Mouse (Mus musculus) lung, adult 18-20 months (tissue): ENCODE data around the gene Txn1.
A peak's percentile ranks its signal among the peaks of the same experiment; 100 is the strongest.

Experiments
- DNase-seq, 2 experiments: peaks; one replicate each; pipeline ENCODE4 v3.0.0; 2022; ENCODE audit warnings: mixed read lengths in 2 of 2

Txn1 gene

GRCm38 (mm10) chr4:57937292-57937691, 18.9 kb downstream of the Txn1 start:
- no peak for DNase-seq

DNA sequence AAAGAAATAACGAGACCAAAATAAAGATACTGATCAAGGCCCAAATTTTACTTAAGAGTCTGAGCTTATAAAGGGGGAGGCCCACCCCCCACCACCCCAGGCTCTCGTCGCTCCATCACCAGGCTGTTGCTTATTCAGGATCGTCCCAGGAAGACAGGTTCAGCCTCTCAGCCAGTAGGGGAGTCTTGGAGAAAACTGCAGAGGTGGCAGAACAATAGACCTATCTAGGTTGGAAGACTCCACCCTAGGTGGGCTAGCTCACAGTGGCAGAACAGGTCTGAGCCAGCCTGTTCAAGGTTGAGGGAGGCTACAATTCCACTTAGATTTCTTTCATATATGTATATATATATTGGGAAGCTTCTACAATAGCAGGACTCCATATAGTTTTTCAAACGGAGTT, 22.0 kb downstream of the Txn1 start:
- DNase-seq: no peak

DNA sequence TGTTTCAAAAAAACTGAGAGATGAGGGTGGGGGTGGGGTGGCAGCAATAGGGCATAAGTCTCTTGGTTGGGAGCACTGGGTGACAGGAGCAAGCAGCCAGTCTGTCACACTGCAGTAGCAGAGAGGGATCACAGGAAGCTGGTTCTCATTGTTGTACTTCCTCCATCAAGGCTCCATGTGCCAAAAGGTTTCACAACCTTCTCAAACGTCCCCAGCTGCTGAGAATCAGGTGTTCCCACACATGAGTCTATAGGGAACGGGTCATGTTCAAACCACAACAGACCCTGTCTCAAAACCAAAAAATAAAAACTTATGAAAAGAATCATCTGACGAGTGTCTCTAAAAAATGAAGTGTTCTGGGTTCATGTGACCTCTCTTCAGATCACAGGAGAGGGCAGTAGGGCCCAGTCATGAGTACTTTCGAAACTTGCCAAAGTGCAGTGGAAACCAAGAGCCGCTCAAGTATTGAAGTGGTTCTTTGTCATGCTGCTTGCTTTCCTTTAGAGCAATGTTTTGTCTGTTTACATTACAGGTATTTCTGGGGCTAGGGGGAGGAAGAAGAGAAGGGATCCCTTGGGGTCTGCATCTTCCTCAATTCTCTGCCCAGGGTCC, 25.5 kb downstream of the Txn1 start:
- DNase-seq: peak; percentile 60 to 71

- peak in 1 of 2 experiments; percentile 22 for DNase-seq
Measured at GRCm38 (mm10) chr4:57927464-57928205, 28.6 kb downstream of the Txn1 start.

GRCm38 (mm10) chr4:57924556-57925071, 31.6 kb downstream of the Txn1 start:
- DNase-seq: no peak

- no peak for DNase-seq
Measured at GRCm38 (mm10) chr4:57922171-57922570, 34.0 kb downstream of the Txn1 start.

DNA sequence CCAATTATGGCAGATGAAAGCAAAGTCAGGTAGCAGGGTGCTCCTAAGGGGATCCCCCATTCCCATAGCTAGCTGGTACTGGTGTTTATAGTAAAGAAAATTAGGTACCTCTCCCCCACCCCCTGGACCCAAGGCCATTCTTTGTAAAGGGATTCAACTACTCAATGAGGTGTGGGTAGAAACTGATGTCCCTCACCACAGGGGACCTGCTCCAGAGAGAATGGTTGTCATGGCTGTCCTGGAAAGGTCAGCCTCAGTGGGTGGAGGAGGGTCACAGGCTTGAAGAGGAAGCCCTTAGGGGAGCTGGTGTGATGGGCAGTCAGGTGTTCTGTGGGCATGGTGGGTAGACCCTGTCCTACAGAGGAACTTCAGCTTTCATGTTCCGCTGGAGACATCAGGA, 35.7 kb downstream of the Txn1 start:
- no peak for DNase-seq

- DNase-seq: peak in 1 of 2 experiments; percentile 31
Measured at GRCm38 (mm10) chr4:57919494-57920423, 36.5 kb downstream of the Txn1 start.

GRCm38 (mm10) chr4:57916711-57917110, 39.5 kb downstream of the Txn1 start:
- DNase-seq: no peak

- peak; percentile 69 to 73 for DNase-seq
Measured at GRCm38 (mm10) chr4:57916201-57916661, 40.0 kb downstream of the Txn1 start, which contains the start of gene D630039A03Rik. D630039A03Rik (minus strand) TSS chr4:57916297.

GRCm38 (mm10) chr4:57915216-57915965, 40.8 kb downstream of the Txn1 start:
- peak; percentile 82 to 86 for DNase-seq

DNA sequence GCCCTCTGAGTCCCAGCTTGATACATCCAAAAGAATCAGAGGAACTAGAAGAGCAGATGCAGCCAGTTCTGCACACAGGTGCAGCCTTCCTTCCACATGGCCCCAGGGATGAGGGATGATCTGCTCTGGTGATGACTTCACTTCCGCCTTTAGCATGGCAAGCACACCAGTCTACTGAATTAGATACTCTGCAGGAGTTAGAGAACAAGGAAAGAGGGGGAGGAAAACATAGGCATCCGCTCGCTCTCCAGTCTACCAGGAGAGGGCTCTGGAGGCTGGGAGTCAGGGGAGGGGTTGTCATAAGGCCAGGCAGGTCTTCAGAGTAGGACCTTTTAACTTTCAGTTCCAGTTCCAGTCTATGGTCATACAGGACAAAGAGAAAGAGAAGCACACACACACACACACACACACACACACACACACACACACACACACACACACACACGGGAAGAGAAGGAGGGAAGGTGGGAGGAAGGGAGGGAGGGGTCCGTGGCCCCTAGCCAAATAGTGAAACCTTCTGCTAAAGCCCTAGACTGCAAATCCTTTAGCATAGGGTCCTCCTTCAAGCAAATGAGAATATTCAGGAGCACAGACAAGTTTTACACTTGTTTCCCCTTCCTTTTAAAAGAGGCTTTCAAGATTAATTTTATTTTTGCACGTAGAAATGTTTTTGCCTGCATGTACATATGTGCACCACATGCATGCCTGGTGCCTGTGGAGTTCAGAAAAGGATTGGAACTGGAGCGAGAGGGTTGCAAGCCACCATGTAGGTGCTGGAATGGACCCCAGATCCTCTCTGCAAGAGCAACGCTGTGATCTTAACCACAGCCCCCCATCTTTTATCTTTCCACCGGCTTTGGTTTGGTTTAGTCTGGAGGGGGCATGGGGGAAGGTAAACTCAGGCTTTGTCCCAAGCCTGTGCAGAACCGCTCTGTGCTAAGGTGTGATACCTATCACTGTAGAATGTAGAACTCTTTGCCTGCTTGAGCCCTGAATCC, 41.7 kb downstream of the Txn1 start:
- peak in 1 of 2 experiments; percentile 45 for DNase-seq

DNA sequence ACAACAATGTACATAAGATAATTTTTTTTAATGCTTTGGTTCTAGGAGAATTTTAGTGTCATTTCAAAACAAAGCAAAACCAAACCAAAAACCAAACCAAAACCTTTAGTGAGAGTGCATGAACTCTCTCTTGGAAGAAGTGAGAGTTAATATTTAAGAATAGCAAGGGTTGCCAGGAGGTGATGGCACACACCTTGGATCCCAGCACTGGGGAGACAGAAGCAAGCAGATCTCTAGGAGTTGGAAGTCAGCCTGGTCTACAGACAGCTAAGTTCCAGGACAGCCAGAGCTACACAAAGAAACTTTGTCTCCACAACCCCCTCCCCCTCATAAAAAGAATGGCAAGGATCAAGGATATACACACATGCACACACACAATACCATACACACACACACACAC, 43.2 kb downstream of the Txn1 start:
- no peak for DNase-seq

GRCm38 (mm10) chr4:57908860-57909259, 47.4 kb downstream of the Txn1 start:
- DNase-seq: no peak

- DNase-seq: no peak
Measured at GRCm38 (mm10) chr4:57906708-57907107, 49.5 kb downstream of the Txn1 start.

- DNase-seq: peak; percentile 60 to 76
Measured at GRCm38 (mm10) chr4:57904638-57905037, 51.6 kb downstream of the Txn1 start.

DNA sequence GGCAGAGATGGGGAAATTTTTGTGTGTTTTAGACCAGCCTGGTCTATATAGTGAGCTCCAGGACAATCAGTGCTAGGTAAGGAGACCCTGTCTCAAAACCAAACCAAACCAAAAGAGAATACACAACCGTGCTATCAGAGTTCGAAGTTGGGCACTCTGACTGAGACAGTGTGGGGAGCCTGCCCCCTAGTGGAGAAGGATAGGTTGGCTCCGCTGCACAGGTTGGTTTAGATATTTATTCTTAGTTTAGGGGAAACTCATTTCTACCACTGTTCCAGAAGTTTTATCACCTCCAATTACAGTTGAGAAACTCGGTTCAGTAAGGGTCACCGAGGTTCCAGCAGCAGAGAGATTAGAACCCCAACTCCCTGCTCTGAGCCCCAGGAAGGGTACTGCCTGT, 52.0 kb downstream of the Txn1 start:
- DNase-seq: peak; percentile 47 to 62

DNA sequence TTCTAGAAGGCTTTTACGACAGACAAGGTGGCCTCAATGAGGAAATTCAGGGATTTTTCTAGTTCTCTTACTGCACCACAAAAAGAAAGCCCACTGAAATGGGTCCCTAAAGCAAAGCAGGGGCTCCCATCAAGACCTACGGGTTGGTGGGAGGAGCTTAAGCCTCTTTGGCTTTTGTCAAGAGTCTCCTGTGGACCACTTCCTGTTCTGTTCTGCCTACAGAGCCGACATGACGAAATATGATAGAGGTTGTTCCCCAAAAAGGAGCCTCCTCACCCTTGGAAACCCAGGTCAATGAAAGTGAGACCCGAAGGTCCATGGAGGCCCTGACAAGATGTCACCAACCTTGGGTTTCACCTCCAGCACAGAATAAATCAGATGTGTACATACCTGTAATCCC, 53.6 kb downstream of the Txn1 start:
- DNase-seq: no peak

DNA sequence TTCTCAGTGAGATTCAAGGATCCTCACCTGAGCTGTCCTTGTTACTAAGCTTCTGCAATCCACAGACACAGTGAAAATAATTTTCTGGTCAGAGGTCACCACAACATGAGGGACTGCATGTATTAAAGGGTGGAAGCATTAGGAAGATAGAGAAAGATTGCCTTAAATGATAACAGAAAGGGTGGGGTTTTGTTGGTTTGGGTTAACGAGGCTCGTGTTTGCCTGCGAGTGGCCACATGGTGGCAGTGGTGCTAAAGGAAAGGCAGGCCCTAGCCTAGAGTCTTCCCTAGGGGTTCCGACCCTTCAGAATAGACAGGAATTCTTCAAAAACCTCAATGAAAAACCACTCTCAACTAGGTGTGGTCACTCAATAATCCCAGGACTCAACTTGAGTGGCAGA, 55.0 kb downstream of the Txn1 start:
- DNase-seq: peak in 1 of 2 experiments; percentile 30

DNA sequence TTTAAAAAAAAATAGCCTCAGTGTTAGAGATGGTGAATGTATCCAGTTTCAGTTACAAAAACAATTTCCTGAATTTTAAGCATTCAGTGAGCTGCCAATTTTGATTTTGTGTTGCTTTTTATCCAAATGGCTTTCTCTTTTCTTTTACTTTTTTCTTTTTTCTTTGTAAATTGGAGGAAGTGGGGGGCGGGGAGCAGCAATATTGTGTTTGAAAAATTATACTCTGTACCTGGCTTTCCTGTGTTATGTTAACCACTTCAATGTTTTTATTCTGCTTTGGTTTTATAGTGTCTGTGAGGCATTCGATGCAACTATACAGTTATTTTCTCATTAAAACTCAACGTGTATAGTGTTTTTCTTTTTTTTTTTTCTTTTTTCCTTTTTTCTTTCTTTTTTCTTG, 59.6 kb downstream of the Txn1 start:
- DNase-seq: no peak

GRCm38 (mm10) chr4:57895902-57896301, 60.3 kb downstream of the Txn1 start:
- no peak for DNase-seq
